Mouse (Mus musculus) retina, postnatal 1 day (tissue): ENCODE measurements at regions not wholly inside any gene's neighbourhood (a gene's known extent, or its start where the extent isn't known, plus 50 kb on each side); places are given as distances from the start of the nearest gene placed in this dataset.
A peak's percentile ranks its signal among the peaks of the same experiment; 100 is the strongest.

Experiments used
- DNase-seq: peaks from one replicate; pipeline ENCODE4 v3.0.0-alpha.2; 2012

- no peak for DNase-seq
Measured at GRCm38 (mm10) chr13:60522719-60523450, 78.9 kb upstream of the Dapk1 start.

DNA sequence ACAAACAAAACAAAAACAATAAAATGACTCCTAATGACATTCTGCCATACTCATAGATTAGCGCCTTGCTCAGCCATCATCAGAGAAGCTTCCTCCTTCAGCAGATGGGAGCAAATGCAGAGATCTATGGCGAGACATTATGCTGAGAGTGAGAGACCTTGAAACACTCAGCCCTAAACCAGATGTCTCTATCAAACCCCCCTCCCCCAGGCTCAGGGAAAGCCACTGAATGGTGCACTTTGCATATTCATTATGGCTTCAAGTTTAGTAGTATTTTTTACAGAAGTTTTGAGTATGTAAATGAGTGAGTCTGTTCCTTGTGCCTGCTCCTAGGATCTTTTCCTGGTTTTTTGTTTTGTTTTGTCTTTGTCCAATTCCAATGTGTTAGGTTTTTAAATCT, 73.9 kb upstream of the Dapk1 start:
- DNase-seq: no peak

DNA sequence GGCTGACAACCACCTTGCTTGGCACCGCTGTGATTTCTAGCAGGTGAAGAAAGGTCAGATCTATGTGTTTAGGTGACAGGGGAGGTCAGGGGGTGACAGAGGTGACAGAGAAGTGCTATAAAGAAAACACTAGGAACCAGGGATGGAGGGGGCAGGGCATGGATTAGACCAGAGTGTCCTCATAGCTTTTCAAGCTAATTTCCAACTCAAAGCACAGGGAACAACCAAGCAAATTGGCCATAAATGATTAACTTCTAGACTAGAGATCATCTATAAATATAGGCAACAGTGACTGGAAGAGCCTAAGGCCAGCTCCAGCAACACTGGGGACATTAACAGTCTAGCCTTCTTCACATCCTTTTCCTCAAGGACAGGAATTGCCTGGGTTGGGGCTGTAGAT, 72.9 kb upstream of the Dapk1 start:
- no peak for DNase-seq

DNA sequence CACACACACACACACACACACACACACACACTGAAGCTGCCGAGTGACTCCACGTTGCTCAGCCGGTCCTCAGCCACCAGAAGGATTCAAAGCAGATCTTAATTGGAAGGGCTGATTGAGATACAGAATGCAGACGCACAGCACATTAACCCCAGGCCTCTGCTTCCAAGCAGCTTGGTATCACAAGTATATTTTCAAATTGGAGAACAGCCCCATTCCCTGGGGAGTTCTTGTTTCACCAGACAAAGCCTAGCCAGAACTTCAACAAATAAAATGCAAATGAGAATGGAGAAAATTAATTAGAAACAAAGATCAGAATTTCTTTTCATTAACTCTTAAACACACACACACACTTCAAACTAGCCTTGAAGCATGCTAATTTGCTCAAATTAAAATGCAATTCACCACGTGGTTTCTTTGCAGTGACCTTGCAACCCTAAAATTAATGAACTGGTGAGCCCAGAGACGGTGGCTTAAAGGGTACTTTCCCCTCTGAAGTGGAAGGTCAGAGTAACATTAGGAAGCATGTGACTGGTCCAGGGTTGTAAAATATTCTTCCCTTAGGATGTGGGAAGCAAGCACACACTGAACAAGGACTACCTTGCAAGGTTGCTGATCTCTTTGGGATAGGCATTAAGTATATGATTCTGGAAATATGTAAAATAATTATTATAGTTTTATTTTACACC, 72.2 kb upstream of the Dapk1 start:
- peak; percentile 77 for DNase-seq

- DNase-seq: no peak
Measured at GRCm38 (mm10) chr13:60533871-60534427, 67.8 kb upstream of the Dapk1 start.

DNA sequence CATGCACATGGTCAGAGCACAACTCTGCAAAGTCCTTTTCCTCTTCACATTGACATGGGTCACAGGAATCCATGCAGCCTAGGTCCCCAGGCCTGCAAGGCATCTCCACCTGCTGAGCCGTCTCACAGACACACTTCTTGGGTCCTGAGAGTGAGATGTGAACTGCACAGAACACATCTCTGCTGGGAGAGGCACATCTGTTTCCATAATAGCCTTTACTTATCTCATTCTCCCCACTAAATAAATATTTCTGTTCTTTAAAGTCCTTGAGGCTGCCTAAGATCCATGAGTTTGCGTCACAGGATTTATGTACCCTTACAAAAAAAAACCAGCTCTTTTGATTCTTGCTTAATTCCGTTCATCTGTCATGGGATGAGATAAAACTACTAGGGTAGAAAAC, 67.2 kb upstream of the Dapk1 start:
- no peak for DNase-seq

GRCm38 (mm10) chr13:60535045-60535444, 66.7 kb upstream of the Dapk1 start:
- no peak for DNase-seq

GRCm38 (mm10) chr13:60536725-60537124, 65.0 kb upstream of the Dapk1 start:
- DNase-seq: no peak

DNA sequence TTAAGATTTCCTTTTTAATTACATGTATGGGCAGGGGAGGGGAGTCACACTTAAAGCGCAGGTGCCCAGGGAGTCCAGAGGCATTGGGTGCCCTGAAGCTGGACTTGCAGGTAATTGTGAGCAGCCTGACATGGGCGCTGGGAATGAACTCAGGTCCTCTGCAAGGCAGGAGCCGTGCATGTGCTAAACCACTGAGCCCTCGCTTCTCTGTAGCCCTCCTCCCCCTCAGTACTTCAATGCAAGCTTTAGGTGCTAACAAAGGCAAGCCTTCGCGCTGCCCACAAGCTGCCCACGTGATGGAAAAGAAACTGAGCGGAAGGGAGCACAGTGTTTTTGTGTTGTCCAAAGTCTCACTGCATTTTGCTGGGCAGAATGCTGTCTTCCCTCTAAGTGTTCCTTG, 63.6 kb upstream of the Dapk1 start:
- DNase-seq: no peak

- DNase-seq: no peak
Measured at GRCm38 (mm10) chr13:60541165-60541564, 60.6 kb upstream of the Dapk1 start.

DNA sequence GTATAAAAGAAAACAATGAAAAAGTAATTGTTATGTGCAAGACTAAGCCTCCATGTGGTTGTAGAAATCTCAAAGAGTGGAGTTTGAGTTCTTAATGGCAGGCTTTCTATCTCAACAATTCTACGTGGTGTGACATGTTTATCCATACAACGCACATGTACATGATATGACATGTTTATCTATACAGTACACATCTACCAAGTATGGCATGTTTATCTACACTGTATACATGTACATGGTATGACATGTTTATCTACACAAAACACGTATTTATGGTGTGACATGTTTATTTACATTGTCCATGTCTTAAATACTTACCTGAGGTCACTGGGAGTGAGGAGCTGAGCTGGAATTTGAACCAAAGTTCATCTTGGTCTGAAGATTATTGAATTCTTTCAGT, 57.4 kb upstream of the Dapk1 start:
- no peak for DNase-seq

DNA sequence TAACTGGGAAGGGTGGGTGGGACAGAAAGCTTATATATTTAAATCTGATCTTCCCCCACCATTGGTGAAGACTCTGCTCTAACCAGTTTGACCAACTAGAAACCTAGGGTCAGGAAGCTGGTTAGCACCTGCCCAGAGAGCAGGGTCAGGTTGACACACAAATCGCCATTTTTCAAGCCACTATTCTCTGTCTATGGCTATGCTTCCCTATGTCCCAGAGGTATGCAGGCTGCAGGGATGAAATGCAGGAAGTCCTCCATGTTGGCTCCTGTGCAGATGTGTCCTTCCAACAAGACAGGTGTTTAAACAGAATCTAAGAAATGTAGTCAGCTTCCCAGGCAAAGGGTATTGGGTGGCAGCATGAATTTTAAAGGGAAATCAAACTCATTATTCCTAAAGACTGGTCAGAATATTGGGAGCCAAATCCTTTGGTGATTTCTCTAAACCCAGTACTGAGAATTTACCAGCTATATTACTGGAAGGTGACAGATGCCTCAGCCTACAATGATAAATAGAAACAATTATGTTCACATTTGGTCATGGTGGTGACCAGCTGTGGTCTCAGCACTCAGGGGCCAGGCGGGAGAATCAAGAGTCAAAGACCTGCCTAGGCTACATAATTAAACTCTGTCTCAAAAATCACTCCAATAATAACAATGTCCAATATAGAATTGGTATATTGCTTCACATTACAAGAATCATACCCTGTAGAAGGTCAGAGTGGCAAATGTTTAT, 55.6 kb upstream of the Dapk1 start:
- no peak for DNase-seq
